In genomic region chr1:189801303-189801702, GRCm38 (mm10) we compare ENCODE assay signal across 13 mouse cellular contexts.
"Had no signal": no experiment of that assay in that cellular context is flagged by ENCODE, and none has a peak within 500 bp of the region (broad histone marks: within the 10 kb centered on the region; RNA-seq: fewer than 3 reads in every experiment).

No protein-coding gene starts in this region.

- H3K36me3 ChIP-seq: liver, embryonic 13.5 days; midbrain, embryonic 12.5 days; stomach, embryonic 15.5 days had no signal

- ATAC-seq: inflammation-experienced regulatory T-cells, adult 6 months; intestine, postnatal 0 days; midbrain, embryonic 16.5 days had no signal

- H3K9ac ChIP-seq: limb, embryonic 15.5 days; liver, embryonic 13.5 days; midbrain, embryonic 12.5 days; stomach, embryonic 15.5 days had no signal

- H3K4me3 ChIP-seq: layer of hippocampus, adult 2 months; limb, embryonic 15.5 days; liver, embryonic 13.5 days; midbrain, embryonic 12.5 days; stomach, embryonic 15.5 days had no signal

- H3K27me3 ChIP-seq: limb, embryonic 15.5 days; liver, embryonic 13.5 days; stomach, embryonic 15.5 days had no signal

- H3K9me3 ChIP-seq: limb, embryonic 15.5 days; liver, embryonic 13.5 days; stomach, embryonic 15.5 days had no signal

- H3K27ac ChIP-seq: kidney, postnatal 0 days; liver, embryonic 13.5 days; midbrain, embryonic 12.5 days; stomach, embryonic 15.5 days had no signal

- H3K4me2 ChIP-seq: limb, embryonic 15.5 days; liver, embryonic 13.5 days; midbrain, embryonic 12.5 days; stomach, embryonic 15.5 days had no signal

- DNase-seq: kidney, adult 8-10 months; kidney, postnatal 36 days; liver, embryonic 13.5 days; lung, adult 18-20 months; thymus, postnatal 36 days had no signal
